8 mouse cellular contexts compared by ENCODE assay signal in the genomic region with DNA sequence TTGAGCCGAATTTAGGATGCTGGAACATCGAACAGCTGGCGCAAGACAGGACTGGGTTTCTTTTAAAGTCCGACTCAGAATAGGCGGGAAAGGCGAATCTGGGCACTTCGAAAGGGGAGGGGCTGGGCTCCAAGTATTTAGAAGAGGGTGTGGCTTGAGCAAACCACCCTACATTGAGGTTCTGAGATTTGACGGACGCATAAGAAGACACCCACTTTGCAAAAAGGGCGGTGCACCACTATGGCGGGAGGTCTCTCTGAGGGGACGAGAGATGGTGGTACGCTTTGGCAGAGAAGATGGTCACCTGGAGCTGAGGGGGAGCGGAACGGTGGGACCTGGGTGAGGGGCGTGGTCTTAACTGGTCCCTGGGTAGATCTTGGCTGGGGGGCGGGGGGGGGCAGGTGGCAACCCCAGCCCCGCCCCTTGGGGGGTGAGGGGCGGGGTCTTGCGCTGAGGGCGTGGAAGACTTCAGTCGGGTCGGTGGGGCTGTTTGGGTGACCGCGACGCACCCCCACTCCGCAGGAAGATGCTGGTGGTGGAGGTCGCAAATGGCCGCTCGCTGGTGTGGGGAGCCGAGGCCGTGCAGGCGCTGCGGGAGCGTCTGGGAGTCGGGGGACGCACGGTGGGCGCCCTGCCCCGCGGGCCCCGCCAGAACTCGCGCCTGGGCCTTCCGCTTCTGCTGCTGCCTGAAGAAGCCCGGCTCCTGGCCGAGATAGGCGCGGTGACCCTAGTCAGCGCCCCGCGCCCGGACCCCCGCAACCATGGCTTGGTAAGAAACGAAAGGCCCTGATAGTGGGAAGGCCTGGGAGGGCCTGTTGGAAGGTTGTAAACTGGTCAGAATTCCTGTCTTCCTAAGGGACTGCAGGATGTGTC. TPM values are rescaled to one million over a fixed set of nuclear protein-coding genes. Genes with fewer than 3 reads are reported as not detected.
DNase-seq lines count a peak whose midpoint lies in the region; ATAC-seq lines count a peak whose summit lies in the region.

No protein-coding gene starts in this region.

- peak overlapping the region; percentile 72 for H3K4me3 ChIP-seq in hindbrain, embryonic 12.5 days

- H3K9me3 ChIP-seq in hindbrain, embryonic 12.5 days (replicated peaks), result no peaks in the 10 kb centered on the region

- peak overlapping the region; percentile 85 for H3K4me2 ChIP-seq in hindbrain, embryonic 12.5 days (replicated peaks)

- no peaks in the 10 kb centered on the region for H3K27me3 ChIP-seq in hindbrain, embryonic 12.5 days

- peaks cover 30% of the 10 kb centered on the region for H3K36me3 ChIP-seq in hindbrain, embryonic 12.5 days

- WGBS in hindbrain, embryonic 12.5 days, result under 1% methylated on average over 52 of the region's 55 CpGs

- peak; percentile 32 for ATAC-seq in hindbrain, embryonic 12.5 days (ENCODE audit: low FRiP score)
- ATAC-seq in megakaryocyte, adult 5-6 weeks (ENCODE audit: poor library complexity, severe bottlenecking), result peak; percentile 43

- peaks cover 19% of the 10 kb centered on the region for H3K4me1 ChIP-seq in hindbrain, embryonic 12.5 days

- DNase-seq in R1 (ENCODE audit: low read depth, low spot score), result peak; percentile 98
- peak; percentile 57 to 61 for DNase-seq in cerebellum, adult 18-20 months
- peak; percentile 89 for DNase-seq in forelimb bud, embryonic 11.5 days (ENCODE audit: low read depth, low spot score)
- peak; percentile 12 to 40 for DNase-seq in layer of hippocampus, postnatal 25 days (ENCODE audit: extremely low spot score in 1 of 2, low spot score in 1 of 2)
- DNase-seq in retina, postnatal 7 days (ENCODE audit: low read depth, low spot score), result peak; percentile 19
- peak; percentile 81 for DNase-seq in urinary bladder, postnatal 14 days (ENCODE audit: low spot score)

- peak overlapping the region; percentile 94 for H3K27ac ChIP-seq in hindbrain, embryonic 12.5 days

- peak overlapping the region; percentile 88 for H3K9ac ChIP-seq in hindbrain, embryonic 12.5 days

RNA-seq across cellular contexts. Expression of a gene that starts 1.0 kb away (rescaled TPM):
- 50.8 and 57.4 TPM in 2 replicates for polyA plus RNA-seq in hindbrain, embryonic 12.5 days (2016; fragmentation: Nextera tagmentation; extraction: Ambion mirVana)
- total RNA-seq in layer of hippocampus, postnatal 25 days (2021), result 100 to 1,000 TPM; 133 to 153 TPM
- total RNA-seq in megakaryocyte, adult 5-6 weeks (2015), result 96.2 and 102 TPM in 2 replicates
- 47.2 and 55.7 TPM in 2 replicates for total RNA-seq in megakaryocyte, adult 5-6 weeks (2017)

RNA-seq across cellular contexts. Expression of a gene that starts 1.6 kb away (rescaled TPM):
- polyA plus RNA-seq in hindbrain, embryonic 12.5 days (2016; fragmentation: Nextera tagmentation; extraction: Ambion mirVana), result 217 and 228 TPM in 2 replicates
- total RNA-seq in layer of hippocampus, postnatal 25 days (2021), result 10 to 100 TPM; 75.7 to 87.8 TPM
- total RNA-seq in megakaryocyte, adult 5-6 weeks (2015), result 30.0 and 34.0 TPM in 2 replicates
- 25.3 and 28.3 TPM in 2 replicates for total RNA-seq in megakaryocyte, adult 5-6 weeks (2017)

RNA-seq across cellular contexts. Expression of a gene that starts 9.5 kb away (rescaled TPM):
- polyA plus RNA-seq in hindbrain, embryonic 12.5 days (2016; fragmentation: Nextera tagmentation; extraction: Ambion mirVana), result 989 and 1,031 TPM in 2 replicates
- total RNA-seq in layer of hippocampus, postnatal 25 days (2021), result 100 to 1,000 TPM; 367 to 434 TPM
- total RNA-seq in megakaryocyte, adult 5-6 weeks (2015), result 1,476 and 1,615 TPM in 2 replicates
- total RNA-seq in megakaryocyte, adult 5-6 weeks (2017), result 1,141 and 1,307 TPM in 2 replicates

RNA-seq across cellular contexts. Expression of a gene that starts 17.0 kb away (rescaled TPM):
- 5.5 and 6.7 TPM in 2 replicates for polyA plus RNA-seq in hindbrain, embryonic 12.5 days (2016; fragmentation: Nextera tagmentation; extraction: Ambion mirVana)
- 1 to 10 TPM; 4.6 to 8.1 TPM for total RNA-seq in layer of hippocampus, postnatal 25 days (2021)
- total RNA-seq in megakaryocyte, adult 5-6 weeks (2015), result 9.0 and 9.9 TPM in 2 replicates
- total RNA-seq in megakaryocyte, adult 5-6 weeks (2017), result 9.8 and 11.8 TPM in 2 replicates

RNA-seq across cellular contexts. Expression of a gene that starts 25.9 kb away (rescaled TPM):
- polyA plus RNA-seq in hindbrain, embryonic 12.5 days (2016; fragmentation: Nextera tagmentation; extraction: Ambion mirVana), result 0.19 and 0.30 TPM in 2 replicates
- total RNA-seq in layer of hippocampus, postnatal 25 days (2021), result under 1 TPM in 1 of 2 experiments, not detected in 1; 0.12 TPM
- 366 and 379 TPM in 2 replicates for total RNA-seq in megakaryocyte, adult 5-6 weeks (2015)
- 233 and 235 TPM in 2 replicates for total RNA-seq in megakaryocyte, adult 5-6 weeks (2017)

Comparison
In these comparisons a context has a peak if more than half of its experiments do, and no peak if none do; other contexts are left out.
1. Peak in every context shown above with its lines: DNase-seq, ATAC-seq, H3K4me3 ChIP-seq and H3K27ac ChIP-seq.
2. DNase-seq: peak in every context shown above with its lines; median percentile 98 in R1; 89 in forelimb bud, embryonic 11.5 days; 81 in urinary bladder, postnatal 14 days; 59 in cerebellum, adult 18-20 months; 26 in layer of hippocampus, postnatal 25 days; 19 in retina, postnatal 7 days.